Mouse (Mus musculus): ENCODE measurements around the gene Cox5a.

Cox5a gene

GRCm38 (mm10) chr9:57562896-57563372 is 41.9 kb downstream of the Cox5a start:
- DNase-seq (ENCODE audit: low spot score): peak; percentile 33

GRCm38 (mm10) chr9:57564609-57565008 is 43.5 kb downstream of the Cox5a start:
- no peak for DNase-seq (ENCODE audit: low spot score)

- peak; percentile 28 for DNase-seq (ENCODE audit: low spot score)
Observed at GRCm38 (mm10) chr9:57565741-57566221, 44.7 kb downstream of the Cox5a start.

DNA sequence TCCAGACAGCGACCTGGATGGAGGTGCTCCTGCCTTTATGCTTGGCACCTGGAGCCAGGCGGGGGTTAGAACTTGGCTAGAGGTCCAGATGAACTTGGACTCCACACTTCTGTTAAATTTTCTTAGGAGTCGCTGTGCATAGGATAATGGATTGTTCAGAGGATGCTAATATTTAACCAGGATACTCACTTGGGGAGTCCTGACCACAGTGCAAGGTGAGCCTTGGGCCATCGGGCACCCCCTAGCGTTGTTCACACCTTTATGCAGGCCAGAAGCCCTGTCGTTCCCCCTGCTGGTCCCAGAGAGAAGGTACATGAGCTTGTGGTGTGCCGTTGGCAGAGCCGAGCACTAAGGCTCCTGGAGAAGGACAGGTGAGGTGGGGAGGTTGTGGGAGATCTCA is 45.8 kb downstream of the Cox5a start:
- no peak for DNase-seq (ENCODE audit: low spot score)

DNA sequence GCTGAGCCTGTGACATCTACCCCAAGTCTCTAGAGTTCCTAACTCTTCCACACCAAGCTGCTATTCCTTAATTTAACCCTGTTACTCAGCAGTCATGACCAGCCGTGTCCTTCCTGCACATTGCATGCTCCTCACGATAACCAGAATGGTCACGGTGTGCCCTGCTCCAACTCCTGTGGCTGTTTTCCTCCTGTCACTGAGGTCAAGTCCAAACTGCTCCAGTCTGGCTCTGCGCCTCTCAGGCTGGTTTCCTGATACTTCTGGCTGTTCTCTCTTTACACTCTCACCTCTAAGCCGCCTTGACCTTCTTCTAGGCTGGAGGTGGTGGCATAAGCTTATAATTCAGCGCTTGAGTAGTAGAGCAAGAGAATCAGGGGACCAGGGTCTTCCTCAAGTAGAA is 47.4 kb downstream of the Cox5a start:
- DNase-seq (ENCODE audit: low spot score): no peak

GRCm38 (mm10) chr9:57574397-57574796 is 53.3 kb downstream of the Cox5a start:
- DNase-seq (ENCODE audit: low spot score): no peak

GRCm38 (mm10) chr9:57575577-57575976 is 54.5 kb downstream of the Cox5a start:
- DNase-seq (ENCODE audit: low spot score): no peak

DNA sequence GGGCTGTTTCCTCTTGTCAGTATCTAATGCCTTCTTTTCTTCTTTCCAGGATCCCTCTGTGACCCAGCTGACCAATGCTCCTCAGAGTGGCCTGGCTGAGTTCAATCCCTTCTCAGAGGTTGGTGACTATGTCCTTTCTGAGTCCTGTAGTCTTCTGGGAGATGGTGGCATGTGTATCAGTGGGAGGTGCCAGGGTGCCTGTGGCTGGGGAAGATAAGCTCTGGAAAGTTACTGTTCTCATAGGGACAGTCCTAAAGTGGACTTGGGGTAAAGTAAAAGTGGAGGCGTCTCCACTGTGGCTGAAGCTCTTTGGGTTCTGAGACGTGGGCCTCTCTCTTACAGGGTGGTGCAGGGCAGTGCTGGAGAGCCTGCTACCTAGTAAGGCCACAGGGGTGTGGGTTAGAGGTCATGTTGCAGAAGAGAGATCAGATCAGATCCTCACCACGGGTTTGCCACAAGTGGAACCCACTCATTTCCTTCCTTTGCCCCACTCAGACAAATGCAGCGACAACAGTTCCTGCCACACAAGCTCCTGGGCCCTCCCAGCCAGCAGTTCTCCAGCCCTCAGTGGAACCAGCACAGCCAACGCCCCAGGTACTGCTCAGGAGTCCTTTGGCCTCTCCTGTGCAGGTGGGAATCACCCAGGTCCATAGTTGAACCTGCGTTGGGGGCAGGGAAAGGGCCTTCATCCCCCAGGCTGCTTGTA is 56.2 kb downstream of the Cox5a start:
- DNase-seq (ENCODE audit: low spot score): no peak

All from ovary, postnatal 36 days (tissue).